Mouse (Mus musculus) kidney, embryonic 16.5 days (tissue): ENCODE data around the gene Abhd15. TPM values are rescaled to one million over a fixed set of nuclear protein-coding genes. Genes with fewer than 3 reads are reported as not detected.

Experiments
- ATAC-seq: fragments of 200-750 bp; cut with Nextera tagmentation; 2 replicates; pipeline ENCODE4 v1.8.0; 2017; ENCODE audit warnings: moderate TSS enrichment; ENCODE audit not compliant: low FRiP score, low TSS enrichment
- H3K27ac ChIP-seq: fragments of 300-500 bp; sonication (generic); 2 replicates; pipeline ENCODE4 v1.5.1; 2014; ENCODE audit warnings: low read length
- H3K27me3 ChIP-seq: fragments of 300-500 bp; sonication (generic); 2 replicates; pipeline ENCODE4 v1.6.1; 2014; ENCODE audit warnings: low read length, control low read depth, mixed read lengths; ENCODE audit not compliant: insufficient read depth
- H3K36me3 ChIP-seq: fragments of 300-500 bp; sonication (generic); 2 replicates; pipeline ENCODE4 v1.6.1; 2014; ENCODE audit warnings: low read length, control low read depth, mixed read lengths; ENCODE audit not compliant: insufficient read depth
- H3K4me1 ChIP-seq: fragments of 300-500 bp; sonication (generic); 2 replicates; pipeline ENCODE4 v1.6.1; 2014; ENCODE audit warnings: low read length, control low read depth, mixed read lengths; ENCODE audit not compliant: insufficient read depth
- H3K4me2 ChIP-seq: fragments of 300-500 bp; sonication (generic); replicated peaks from 2 replicates; pipeline ENCODE4 v1.6.1; 2014; ENCODE audit warnings: low read depth, low read length
- H3K4me3 ChIP-seq: fragments of 300-500 bp; sonication (generic); 2 replicates; pipeline ENCODE4 v1.5.1; 2014; ENCODE audit warnings: mild to moderate bottlenecking, low read length
- H3K9ac ChIP-seq: fragments of 300-500 bp; sonication (generic); replicated peaks from 2 replicates; pipeline ENCODE4 v1.6.1; 2014; ENCODE audit warnings: low read length
- H3K9me3 ChIP-seq: fragments of 300-500 bp; sonication (generic); 2 replicates; pipeline ENCODE4 v1.6.1; 2016; ENCODE audit warnings: low read length, control low read depth
- WGBS: fragments of 180-500 bp; shearing (Covaris S2); extraction: QIAGEN DNeasy Blood & Tissue Kit; methylation state at CpG from one replicate; pipeline ENCODE4 v1.1.7; 2014; 5-methylcytosine and 5-hydroxymethylcytosine counted together
- polyA plus RNA-seq: library from polyadenylated mRNA; unstranded; fragments of >200 nt; fragmentation: Nextera tagmentation; extraction: Ambion mirVana; gene quantifications from 2 replicates; pipeline ENCODE4 v1.2.1, GENCODE M21; 2015

Abhd15 gene
- polyA plus RNA-seq, 1 experiment from 2014 or later = 2.0 TPM

DNA sequence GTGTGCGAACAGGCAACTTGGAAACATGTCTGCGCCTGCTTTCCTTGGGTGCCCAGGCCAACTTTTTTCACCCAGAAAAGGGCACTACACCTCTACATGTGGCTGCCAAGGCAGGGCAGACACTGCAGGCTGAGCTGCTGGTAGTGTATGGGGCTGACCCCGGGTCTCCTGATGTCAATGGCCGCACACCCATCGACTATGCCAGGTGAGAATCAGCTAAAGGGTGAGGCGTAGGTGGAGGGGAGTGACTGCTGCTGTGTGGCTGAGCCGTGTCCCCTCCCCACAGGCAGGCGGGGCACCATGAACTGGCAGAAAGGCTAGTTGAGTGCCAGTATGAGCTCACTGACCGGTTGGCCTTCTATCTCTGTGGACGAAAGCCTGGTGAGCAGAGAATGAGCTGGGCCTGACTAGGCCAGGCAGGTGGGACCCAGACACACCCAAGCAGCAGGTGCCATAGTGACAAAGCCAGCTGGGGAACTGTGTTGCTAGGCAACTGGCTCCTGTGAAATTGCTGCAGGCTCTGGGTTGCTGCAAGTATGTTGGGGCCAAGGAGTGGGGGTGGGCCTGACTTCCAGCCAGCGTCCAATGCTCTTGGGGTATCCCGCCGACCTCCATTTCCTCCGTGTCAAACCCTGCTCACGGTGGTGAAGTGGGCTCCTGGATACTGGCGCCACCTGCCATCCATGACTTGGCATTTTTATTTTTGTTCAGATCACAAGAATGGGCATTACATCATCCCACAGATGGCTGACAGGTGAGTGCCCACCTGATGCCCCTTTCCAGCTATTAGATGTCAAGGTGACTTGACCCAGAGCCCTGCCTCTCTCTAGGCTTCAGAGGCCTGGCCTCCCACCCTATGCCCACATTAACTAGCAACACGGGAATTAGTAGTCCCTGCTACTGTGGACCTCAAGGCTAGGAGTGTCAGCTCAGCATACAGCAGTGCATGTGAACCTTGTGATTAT, 14.3 kb upstream of the Abhd15 start:
- no peak for ATAC-seq
- no peak overlapping the region for H3K4me2 ChIP-seq
- H3K9me3 ChIP-seq = no peaks in the 10 kb centered on the region
- H3K9ac ChIP-seq = no peak overlapping the region
- H3K4me3 ChIP-seq = no peak overlapping the region
- 82% methylated on average over 17 of the region's 17 CpGs for WGBS
- H3K36me3 ChIP-seq = peaks cover 54% of the 10 kb centered on the region
- no peak overlapping the region for H3K27ac ChIP-seq
- no peaks in the 10 kb centered on the region for H3K27me3 ChIP-seq
- peaks cover 34% of the 10 kb centered on the region for H3K4me1 ChIP-seq

DNA sequence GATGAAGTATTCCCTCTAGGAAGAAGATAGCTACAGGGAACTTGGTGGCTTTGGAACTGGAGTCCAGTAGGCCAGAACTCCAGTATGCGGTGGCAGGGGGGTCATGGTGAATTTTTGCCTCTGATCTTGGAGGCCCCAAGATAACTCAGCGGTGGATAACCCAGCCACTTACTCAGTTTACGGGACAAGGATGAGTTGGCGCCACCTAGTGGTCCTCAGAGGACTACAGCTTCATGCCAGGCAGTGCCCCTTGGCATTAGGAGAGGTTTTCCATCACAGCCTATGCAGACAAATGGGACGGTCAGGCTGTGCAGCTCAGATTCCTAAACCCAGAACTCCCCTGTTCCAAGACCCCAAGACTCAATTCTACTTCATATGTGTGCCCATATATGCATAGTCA, 13.5 kb upstream of the Abhd15 start:
- WGBS = 25% methylated on average over 5 of the region's 5 CpGs
- Histone ChIP-seq H3K4me3 (no peak overlapping the region), H3K4me1 (peaks cover 27% of the 10 kb centered on the region), H3K9me3 (no peaks in the 10 kb centered on the region), H3K4me2 (no peak overlapping the region), H3K27ac (no peak overlapping the region), H3K36me3 (peaks cover 60% of the 10 kb centered on the region), H3K9ac (no peak overlapping the region), H3K27me3 (no peaks in the 10 kb centered on the region)
- ATAC-seq = no peak

DNA sequence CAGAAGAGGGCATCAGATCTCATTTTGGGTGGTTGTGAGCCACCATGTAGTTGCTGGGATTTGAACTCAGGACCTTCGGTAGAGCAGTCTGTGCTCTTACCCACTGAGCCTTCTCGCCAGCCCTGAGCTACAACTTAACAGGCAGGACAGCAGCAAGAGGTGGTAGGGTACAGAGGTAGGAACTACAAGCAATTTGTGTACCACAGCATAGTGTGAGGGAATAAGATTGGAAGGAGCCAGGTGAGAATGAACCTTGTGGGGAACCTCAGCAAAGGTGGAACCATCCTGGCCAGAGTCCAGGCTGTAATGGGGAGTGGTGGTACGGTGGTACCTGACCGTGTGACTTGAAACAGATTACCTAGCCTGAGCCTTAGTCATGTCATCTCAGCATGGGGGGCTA, 12.9 kb upstream of the Abhd15 start:
- Histone ChIP-seq H3K4me2 (no peak overlapping the region), H3K9me3 (no peaks in the 10 kb centered on the region), H3K27ac (no peak overlapping the region), H3K4me1 (peaks cover 22% of the 10 kb centered on the region), H3K36me3 (peaks cover 66% of the 10 kb centered on the region), H3K27me3 (no peaks in the 10 kb centered on the region), H3K9ac (no peak overlapping the region), H3K4me3 (no peak overlapping the region)
- 98% methylated on average over 4 of the region's 4 CpGs for WGBS
- no peak for ATAC-seq

DNA sequence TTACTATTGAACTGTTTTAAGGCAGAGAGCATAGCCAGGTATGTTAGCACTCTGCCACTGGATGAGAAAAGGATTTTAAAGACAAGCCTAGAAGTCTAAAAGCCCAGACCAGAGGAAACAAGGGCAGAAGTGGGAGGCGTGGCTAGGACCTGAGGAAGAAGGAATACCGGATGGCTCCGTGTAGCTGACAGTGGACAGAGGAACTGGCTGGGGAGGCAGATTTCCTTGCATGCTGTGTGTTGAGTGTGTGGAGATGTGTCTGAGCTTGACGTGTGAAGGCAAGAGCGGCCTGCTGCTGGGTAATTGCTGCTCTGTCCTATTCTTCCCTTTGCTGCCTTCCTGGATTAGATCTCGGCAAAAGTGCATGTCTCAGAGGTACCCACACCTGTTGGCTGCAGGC, 12.4 kb upstream of the Abhd15 start:
- H3K36me3 ChIP-seq = peaks cover 69% of the 10 kb centered on the region
- peaks cover 17% of the 10 kb centered on the region for H3K4me1 ChIP-seq
- H3K27ac ChIP-seq = no peak overlapping the region
- no peaks in the 10 kb centered on the region for H3K9me3 ChIP-seq
- no peak overlapping the region for H3K9ac ChIP-seq
- ATAC-seq = no peak
- WGBS = 77% methylated on average over 6 of the region's 6 CpGs
- H3K27me3 ChIP-seq = no peaks in the 10 kb centered on the region
- H3K4me3 ChIP-seq = no peak overlapping the region
- H3K4me2 ChIP-seq = no peak overlapping the region

DNA sequence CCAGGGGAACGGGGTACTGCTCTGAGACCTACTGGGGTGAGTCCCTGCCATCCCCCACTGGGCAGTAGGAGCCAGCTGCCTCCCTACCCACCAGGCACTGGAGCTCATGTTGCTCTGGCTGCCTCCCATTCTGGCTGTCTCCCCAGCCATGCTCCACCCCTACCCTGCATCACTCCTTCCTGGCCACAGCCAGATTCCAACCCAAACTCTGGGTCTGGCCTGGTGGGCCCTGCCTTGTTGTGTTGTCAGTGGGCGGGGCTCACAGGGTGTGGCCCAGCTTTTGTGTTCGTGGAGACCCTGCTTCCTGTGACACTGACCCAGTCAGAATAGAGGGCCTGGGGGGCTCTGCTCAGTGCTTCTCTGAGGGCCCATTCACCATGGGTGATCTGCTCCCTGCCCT, 11.4 kb upstream of the Abhd15 start:
- Histone ChIP-seq H3K27me3 (no peaks in the 10 kb centered on the region), H3K4me3 (no peak overlapping the region), H3K4me1 (peaks cover 11% of the 10 kb centered on the region), H3K9ac (no peak overlapping the region), H3K9me3 (no peaks in the 10 kb centered on the region), H3K4me2 (no peak overlapping the region), H3K27ac (no peak overlapping the region), H3K36me3 (peaks cover 69% of the 10 kb centered on the region)
- WGBS = 68% methylated on average over 3 of the region's 3 CpGs
- ATAC-seq = no peak

DNA sequence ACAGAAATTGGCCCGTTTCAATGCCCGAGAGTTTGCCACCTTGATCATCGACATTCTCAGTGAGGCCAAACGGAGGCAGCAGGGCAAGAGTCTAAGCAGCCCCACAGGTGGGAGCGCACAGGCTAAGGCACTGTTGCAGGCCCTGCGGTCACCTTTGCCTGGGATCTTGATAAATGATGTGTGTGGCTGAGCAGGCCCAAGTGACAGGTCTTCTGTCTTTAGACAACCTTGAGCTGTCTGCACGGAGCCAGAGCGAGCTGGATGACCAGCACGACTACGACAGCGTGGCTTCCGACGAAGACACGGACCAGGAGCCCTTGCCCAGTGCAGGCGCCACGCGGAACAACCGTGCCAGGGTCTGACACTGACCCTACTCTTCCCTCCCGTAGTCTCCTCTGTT, 10.5 kb upstream of the Abhd15 start:
- Histone ChIP-seq H3K27me3 (no peaks in the 10 kb centered on the region), H3K9ac (no peak overlapping the region), H3K4me1 (peaks cover 16% of the 10 kb centered on the region), H3K27ac (no peak overlapping the region), H3K9me3 (no peaks in the 10 kb centered on the region), H3K4me3 (no peak overlapping the region), H3K36me3 (peaks cover 66% of the 10 kb centered on the region), H3K4me2 (no peak overlapping the region)
- ATAC-seq = no peak
- 92% methylated on average over 19 of the region's 19 CpGs for WGBS

DNA sequence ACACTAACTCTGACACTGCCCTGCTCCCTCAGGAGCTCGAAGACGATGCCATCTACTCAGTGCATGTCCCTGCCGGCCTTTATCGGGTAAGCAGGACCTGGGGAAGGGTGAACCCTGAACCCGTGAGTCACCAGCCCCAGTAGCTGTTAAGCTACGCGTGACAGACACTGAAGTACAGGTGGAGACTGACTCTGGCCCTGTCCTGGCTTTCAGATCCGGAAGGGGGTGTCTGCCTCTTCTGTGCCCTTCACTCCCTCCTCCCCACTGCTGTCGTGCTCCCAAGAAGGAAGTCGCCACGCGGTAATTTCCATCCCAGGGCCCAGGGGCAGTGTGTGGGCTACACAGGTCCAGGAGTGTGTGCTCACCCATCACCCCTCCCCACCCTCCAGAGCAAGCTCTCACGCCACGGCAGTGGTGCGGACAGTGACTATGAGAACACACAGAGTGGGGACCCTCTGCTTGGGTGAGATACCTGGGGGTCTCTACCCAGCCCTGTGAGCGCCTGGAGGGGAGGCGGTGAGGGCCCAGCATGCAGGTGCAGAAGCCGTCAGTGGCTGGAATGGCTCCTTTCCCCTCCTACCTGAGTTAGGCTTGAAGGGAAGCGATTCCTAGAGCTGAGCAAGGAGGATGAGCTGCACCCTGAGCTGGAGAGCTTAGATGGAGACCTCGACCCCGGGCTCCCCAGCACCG, 9.5 kb upstream of the Abhd15 start:
- H3K27ac ChIP-seq = no peak overlapping the region
- H3K4me3 ChIP-seq = no peak overlapping the region
- H3K4me2 ChIP-seq = no peak overlapping the region
- no peaks in the 10 kb centered on the region for H3K27me3 ChIP-seq
- 87% methylated on average over 22 of the region's 22 CpGs for WGBS
- no peak overlapping the region for H3K9ac ChIP-seq
- H3K9me3 ChIP-seq = no peaks in the 10 kb centered on the region
- ATAC-seq = no peak
- H3K4me1 ChIP-seq = peaks cover 22% of the 10 kb centered on the region
- H3K36me3 ChIP-seq = peaks cover 55% of the 10 kb centered on the region

DNA sequence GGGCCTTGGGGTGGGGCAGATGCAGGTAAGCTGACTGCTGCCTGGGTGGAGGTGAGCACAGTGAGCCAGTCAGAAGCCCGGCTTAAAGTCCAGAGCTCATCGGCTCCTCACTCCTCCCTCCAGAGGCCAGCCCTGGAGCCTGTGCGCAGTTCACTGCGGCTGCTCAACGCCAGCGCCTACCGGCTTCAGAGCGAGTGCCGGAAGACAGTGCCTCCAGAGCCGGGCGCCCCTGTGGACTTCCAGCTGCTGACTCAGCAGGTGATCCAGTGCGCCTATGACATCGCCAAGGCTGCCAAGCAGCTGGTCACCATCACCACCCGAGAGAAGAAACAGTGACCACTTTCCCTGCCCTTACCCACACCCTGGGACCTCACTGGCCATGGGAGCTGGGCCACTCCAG, 8.6 kb upstream of the Abhd15 start:
- H3K36me3 ChIP-seq = peaks cover 47% of the 10 kb centered on the region
- H3K9ac ChIP-seq = no peak overlapping the region
- WGBS = 86% methylated on average over 14 of the region's 14 CpGs
- H3K9me3 ChIP-seq = no peaks in the 10 kb centered on the region
- H3K4me3 ChIP-seq = no peak overlapping the region
- peaks cover 15% of the 10 kb centered on the region for H3K4me1 ChIP-seq
- no peak overlapping the region for H3K27ac ChIP-seq
- no peak for ATAC-seq
- no peak overlapping the region for H3K4me2 ChIP-seq
- no peaks in the 10 kb centered on the region for H3K27me3 ChIP-seq

DNA sequence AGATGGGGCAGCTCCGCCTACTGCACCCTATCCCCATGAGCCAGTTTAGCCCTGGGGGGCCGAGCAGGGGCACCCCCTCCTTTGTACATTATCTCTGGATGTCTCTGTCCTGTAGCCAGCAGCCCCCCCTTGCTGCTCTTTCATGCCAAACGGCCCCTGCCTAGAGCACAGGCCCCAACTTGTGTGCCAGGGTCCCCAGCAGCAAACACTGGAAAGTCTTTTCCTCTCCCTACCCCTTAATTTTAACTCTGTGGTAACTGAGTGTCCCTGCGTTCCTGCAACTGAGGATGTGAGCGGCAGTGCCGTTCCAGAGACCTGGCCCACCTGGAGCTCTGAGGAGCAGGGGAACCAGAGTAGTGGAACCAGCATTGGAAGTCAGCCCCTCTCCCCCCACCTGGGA, 8.0 kb upstream of the Abhd15 start:
- ATAC-seq = no peak
- Histone ChIP-seq H3K9ac (no peak overlapping the region), H3K9me3 (no peaks in the 10 kb centered on the region), H3K4me2 (no peak overlapping the region), H3K4me1 (peaks cover 18% of the 10 kb centered on the region), H3K27me3 (no peaks in the 10 kb centered on the region), H3K36me3 (peaks cover 45% of the 10 kb centered on the region), H3K27ac (no peak overlapping the region), H3K4me3 (no peak overlapping the region)
- WGBS = 84% methylated on average over 6 of the region's 6 CpGs

DNA sequence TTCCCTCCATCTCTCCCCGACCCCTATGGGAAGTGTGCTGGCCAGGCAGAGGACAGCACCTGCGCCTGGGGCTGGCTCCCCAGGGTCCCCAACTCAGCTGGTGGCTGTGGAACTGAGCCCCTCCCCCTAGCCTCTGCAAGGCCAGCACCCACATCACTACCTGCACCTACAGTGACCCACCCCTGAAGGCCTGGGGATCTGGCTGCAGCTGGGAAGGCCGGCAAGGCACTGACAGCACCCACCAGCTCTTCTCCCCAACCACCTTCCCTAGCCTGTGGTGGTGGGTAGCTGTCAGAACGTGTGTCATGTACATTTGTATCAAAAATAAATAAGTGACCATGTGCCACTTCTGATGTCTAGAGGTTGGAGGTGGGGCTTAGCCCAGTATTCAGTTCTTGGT, 7.5 kb upstream of the Abhd15 start:
- Histone ChIP-seq H3K27ac (no peak overlapping the region), H3K4me1 (peaks cover 22% of the 10 kb centered on the region), H3K4me2 (no peak overlapping the region), H3K9ac (no peak overlapping the region), H3K36me3 (peaks cover 44% of the 10 kb centered on the region), H3K9me3 (no peaks in the 10 kb centered on the region), H3K27me3 (no peaks in the 10 kb centered on the region), H3K4me3 (no peak overlapping the region)
- no peak for ATAC-seq
- WGBS = 76% methylated on average over 4 of the region's 4 CpGs
